Mouse (Mus musculus): ENCODE results near the gene Mmp27.

DNA sequence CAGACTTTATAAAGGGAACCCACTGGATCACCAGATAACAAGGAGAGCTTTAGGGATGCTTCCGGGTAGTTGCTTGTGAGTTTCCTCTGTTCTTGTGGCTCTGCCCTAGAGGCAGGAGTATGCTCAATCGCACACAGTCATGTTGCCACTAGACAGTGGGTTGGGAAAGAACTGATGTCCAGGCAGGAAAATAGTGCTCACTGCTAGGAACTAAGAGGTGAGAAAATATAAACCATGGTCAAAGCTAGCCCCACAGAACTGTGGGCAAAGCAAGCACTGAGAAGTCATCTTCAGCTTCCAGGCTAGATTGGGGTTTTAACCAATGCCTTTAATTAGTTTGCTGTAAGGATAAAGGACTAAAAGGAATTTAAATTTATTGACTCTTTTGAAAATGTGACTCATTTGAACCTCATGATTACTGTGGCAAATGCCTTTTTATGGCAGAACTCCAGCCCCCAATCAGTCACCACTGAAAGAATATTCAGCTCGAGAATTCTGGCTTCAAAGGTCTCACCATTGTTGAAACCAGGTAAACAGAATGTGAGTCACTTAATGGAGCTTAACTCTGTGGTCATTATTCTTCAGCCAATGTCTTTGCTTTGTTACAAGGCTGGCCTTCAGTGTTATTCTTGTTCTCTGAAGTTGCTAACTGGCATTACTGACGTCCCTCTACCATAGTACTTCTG is 44.8 kb upstream of the Mmp27 start:
- TF ChIP-seq CTCF (conservative IDR thresholded peaks at IDR 0.05; ENCODE audit: low read length) (no peak), NANOG (IDR thresholded peaks at IDR 0.05; ENCODE audit: borderline replicate concordance, low read length) (no peak), POU5F1 (IDR thresholded peaks at IDR 0.05; ENCODE audit: borderline replicate concordance, low read length) (no peak)
